Mouse (Mus musculus) megakaryocyte progenitor cell, adult 5-6 weeks (primary cell): Measurements from ENCODE around the gene Wdsub1. TPM values are rescaled to one million over a fixed set of nuclear protein-coding genes. Genes with fewer than 3 reads are reported as not detected.

ENCODE experiments used
- ATAC-seq: replicated peaks from 2 replicates; pipeline ENCODE4 v1.8.0; 2016; ENCODE audit warnings: mild to moderate bottlenecking, moderate TSS enrichment, inconsistent platforms; ENCODE audit not compliant: poor library complexity
- total RNA-seq, 2 experiments: library from RNA; stranded (forward) in 1 of 2; stranded (reverse) in 1 of 2; fragments of 157-497, 149-512 nt in 1 of 2; fragments of 200-1000 nt in 1 of 2; gene quantifications; 2 replicates each; pipeline versions ENCODE4 v1.2.3 to v1.2.4; 2015 to 2017

Gene Wdsub1
- total RNA-seq, 2 experiments from 2014 or later, result 9.3 to 12.2 TPM

DNA sequence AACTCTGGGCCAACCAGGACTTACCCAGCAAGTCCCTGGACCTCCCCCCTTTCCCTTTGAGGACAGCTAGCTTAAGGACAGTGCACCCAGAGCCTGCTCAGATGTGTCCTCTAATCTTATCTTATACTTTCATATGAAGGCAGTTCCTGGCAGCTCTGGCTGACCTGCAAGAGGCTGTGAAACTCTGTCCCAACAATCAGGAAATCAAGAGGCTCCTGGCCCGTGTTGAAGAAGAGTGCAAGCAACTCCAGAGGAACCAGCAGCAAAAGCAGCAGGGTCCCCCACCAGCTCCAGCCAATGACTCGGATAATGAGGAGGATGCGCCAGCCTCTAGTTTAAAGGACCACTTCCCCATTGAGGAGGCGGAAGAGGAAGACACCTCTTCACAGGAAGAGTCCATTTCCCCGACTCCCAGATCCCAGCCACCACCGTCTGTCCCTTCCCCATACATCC, 39.8 kb downstream of the Wdsub1 start:
- peak; percentile 58 for ATAC-seq

DNA sequence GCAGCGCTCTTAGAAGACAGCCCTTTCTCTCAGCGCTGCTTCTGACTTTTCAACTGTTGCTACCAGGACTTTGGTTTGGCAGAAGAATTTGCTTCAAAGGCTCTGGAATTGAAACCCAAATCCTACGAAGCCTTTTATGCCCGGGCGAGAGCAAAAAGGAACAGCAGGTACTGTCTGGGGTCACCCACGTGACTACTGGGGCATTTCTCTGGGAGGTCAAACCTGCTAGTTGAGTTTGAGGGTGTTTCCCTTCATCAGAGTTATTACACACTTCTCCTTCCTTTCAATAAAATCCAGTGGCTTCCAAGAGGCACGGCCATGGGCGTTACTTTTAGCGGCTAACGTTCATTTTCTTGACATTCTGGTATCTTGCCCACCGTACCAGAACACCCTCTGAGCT, 40.4 kb downstream of the Wdsub1 start:
- ATAC-seq, result no peak

DNA sequence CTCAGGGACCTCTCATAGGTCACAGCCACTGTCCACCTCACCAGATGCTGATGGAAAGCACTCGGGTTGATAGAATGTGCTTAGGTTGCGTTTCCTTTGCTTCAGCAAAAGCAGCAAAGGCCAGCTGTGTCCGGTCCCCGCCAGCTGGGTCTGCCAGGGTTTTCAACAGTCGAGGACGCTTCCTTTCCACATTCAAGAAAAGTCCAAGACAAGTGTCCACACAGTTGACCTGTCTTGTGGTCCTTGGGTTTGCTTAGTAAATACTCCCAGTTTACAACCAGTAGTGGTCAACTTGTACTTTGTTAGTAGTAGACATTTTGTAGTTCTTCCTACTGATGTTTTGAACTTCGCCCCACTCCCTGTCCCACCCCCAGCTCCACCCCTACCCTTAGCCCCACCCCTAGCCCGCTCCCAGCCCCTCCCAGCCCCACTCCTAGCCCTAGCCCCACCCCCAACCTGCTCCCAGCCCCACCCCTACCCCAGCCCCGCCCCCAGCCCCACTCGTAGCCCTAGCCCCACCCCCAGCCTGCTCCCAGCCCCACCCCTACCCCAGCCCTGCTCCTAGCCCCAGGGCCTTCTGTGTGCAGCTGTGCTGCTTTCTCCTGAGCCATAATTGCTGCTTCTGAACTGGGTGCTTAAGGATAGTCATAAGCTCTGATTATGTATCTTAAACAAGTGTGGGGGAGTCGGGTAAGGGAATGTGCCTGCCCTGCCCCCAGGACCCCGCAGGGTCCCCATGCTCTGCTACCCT, 41.0 kb downstream of the Wdsub1 start:
- peak; percentile 64 for ATAC-seq

DNA sequence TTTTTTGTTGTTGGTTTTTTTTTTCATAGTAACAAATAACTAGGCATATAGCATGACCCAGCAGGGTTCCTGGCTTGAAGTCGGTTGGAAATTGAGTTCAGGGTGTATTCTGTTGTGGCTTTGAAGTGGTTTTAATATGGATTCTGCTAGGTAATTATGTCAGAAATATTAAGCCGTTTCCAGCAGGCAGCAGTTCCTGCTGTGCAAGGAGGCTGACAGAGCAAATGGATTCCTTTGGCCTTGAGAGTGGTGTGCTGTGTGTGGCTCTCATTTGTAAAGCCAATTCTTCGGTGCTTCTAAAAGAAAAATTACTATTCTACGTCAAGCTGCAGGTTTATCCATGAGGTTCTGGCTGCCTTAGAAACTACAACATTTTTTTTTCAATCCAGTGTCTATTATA, 42.2 kb downstream of the Wdsub1 start:
- ATAC-seq, result no peak

DNA sequence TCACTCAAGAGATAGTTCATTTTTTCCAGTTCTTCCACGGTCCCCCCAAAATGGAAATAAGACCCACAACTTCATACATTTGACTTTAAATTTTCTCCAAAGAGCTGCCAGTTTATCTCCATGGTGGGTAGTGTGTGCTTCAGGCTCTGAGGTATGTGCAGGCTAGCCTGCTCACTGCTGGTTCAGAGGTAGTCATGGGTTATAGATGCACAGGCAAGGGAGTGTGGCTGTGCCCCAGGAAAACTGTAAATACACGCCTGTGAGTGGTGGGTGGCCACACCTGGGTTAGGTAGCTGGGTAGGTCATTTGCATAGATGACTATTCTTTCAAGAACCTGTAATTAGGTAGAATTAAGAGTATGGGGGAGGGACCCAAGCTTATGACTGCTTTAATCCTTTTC, 42.6 kb downstream of the Wdsub1 start:
- ATAC-seq, result no peak

DNA sequence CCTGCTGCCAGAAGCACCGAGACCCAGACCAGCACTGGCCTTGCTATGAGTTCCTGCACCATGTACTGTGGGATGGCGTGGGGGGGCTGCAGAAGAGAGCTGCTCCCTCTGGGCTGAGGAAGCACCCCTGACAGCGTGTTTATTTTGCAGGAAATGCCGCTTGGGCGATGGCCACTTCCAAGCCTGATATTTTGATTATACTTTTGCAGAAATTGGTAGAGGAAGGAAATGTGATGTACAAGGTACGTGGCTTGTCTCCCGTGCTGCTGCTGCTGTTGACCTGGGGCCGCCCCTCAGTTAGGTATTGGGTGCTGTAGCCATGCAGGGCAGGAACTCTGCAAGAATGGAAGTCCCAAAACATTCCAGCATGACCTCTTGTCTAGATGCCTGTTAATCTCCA, 43.6 kb downstream of the Wdsub1 start:
- ATAC-seq, result no peak

DNA sequence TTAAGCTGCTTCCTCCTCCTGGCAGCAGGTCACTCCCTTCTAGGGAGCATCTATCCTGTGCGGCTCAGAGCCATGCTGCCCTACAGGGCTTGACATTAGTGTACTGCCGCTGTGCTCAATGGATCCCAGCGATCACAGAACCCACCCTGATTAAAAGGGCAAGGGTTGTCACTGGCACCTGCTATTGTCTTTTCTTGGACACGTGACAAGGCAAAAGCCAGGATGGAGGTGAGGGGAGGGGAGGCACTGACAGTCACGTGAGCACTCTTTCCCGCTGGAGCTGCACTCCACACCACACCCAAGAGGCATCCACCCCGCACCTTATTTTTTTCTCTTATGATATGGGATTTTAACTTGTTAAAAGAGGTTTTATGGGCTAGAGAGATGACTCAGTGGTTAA, 50.6 kb downstream of the Wdsub1 start:
- ATAC-seq, result no peak

DNA sequence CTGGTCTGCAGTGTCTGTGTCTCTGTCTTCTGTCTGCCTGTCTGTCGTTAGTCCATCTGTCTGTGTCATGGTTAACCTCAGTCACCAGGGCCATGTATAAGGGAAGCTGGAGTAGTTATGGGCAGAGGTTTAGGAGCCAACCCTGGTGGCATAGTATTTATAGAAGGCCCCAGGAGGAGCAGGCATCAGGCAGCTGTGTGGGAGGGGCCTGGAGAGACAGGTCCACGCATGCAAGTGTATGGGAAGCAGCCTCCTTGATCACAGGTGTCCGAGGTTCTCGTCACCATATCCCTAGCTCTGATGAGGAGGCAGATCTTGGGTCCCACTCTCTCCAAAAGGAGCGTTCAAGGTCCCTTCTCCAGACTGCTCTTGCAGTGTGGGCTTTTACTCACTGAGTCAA, 51.5 kb downstream of the Wdsub1 start:
- no peak for ATAC-seq

DNA sequence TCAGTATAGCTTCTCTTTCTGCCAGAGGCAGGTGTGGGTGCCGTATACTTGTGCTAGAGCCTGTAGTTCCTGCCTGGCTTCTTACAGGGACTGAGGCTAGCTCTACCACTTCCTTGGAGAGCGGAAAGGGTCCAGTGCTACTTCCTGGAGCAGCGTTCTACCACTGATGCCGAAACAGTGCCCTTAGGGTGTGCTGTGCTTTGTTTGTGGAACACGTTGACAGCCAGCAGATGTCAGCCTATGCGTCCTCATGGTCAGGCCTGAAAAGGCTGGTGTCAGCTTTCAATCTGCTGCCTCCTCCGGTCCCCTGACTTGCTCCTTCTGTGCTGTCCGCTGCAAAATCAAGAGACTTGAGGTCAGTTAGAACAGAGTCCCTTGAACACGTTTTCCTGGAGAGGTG, 52.2 kb downstream of the Wdsub1 start:
- 0 out of 2 replicates have a peak, but pooled peaks have one; percentile 24 for ATAC-seq

DNA sequence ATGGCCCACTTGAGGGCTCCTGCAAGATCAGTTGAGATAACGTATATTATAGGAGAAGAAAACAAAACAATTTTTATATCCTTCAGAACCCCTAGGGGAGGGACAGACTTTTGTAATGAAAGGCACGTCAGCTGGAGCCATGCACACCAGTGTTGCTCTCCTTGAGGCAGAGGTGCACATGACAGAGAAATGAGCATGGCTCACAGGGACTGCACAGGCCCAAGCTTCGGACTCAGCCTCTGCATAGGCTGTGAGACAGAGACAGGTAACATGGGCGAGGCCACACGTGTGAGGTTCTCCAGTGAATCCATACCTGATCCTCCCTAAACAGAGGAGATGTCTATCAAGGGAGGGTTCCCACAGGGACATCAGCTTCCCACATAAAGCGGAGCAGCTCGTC, 52.7 kb downstream of the Wdsub1 start:
- ATAC-seq, result no peak

DNA sequence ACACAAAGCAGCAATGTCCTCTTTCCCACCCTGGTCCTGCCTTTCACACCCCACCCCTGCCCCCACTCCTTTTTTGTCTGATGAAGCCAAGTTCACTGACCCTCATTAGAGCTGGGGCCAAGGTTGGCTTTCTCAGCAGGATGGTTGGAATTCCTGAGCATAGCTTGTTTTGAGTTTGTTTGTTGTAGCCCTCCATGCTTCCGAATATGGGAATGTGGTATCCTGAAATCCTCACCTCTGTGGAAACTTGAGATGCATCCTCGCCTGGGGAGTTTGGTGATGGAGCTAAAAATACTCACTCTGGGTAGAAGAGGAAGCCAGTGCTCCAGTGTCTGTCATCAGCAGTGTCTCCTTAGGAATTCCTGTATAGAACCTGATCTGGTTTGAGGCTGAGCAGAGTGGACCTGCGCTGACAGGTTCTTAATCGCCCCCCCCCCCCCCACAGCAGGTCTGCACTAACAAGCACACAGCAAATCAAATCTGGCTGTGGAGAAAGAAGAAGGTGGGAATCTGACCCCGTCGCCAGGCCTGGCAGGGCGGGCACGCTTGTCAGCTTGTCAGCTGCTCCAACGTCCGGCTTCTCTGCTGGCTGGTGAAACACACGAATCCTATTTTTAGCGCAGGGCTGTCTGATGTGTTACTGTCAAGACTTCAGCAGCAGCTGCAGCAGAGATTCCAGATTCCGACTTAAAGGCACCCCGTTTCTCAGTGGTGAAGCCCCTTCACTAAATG, 53.4 kb downstream of the Wdsub1 start:
- ATAC-seq, result 0 out of 2 replicates have a peak, but pooled peaks have one; percentile 38

DNA sequence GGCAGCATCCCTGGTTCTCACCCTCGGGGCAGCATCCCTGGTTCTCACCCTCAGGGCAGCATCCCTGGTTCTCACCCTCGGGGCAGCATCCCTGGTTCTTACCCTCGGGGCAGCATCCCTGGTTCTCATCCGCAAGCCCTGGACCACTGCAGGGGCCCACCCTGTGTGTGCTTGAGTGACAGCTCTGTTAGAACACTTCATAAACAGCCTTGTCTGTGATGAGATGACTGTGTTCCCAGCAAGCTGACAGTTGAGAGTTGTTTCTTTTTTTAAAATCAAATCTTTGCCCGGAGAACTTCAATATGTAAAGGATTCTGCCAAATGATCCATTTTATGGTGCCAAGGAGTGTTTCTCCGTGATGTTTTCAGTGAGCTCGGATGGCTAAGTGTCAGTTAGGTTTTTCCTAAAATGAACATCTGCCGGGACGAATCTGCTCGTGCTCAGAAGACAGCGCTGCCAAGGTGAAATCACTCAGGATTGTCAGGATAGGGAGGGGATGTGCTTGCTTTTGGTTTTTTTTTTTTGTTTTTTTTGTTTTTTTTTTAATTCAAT, 54.2 kb downstream of the Wdsub1 start:
- ATAC-seq, result no peak

DNA sequence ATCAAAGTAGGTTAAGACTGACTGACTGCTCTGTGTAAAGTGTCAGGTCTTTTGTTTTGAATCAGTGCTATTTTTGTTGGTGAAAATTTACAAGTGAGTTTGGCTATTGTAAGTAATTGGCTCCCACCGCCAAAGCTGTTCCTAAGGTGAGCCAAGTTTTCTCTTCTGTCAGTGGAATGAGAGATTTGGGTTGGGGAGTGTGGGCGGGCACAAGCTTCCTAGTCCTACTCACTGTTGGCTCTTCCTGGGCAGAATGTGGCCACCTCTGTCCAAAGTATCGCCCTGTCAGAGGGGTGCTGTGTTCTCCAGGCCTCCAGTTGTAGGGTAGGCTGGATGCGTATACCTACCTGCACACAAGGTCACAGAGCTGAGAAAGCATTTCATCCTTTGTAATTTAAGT, 57.0 kb downstream of the Wdsub1 start:
- no peak for ATAC-seq

DNA sequence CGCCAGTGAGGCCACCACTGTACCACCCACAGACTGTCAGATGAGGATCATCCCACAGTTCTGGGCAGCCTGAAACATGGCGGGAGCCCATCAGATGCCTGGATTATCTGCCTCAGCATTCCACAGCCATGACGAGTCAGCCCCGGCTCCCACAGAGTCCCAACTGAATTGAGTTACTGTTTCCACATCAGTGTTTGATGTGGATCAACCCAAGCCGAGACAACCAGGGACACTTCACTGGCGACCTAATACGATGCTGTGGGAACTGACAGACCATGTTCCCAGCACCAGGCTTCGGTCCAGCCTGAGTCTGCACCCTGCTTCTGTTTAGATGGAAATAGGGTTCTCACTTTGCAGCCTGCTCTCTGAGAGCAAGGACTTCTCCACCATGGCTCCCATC, 58.1 kb downstream of the Wdsub1 start:
- no peak for ATAC-seq

DNA sequence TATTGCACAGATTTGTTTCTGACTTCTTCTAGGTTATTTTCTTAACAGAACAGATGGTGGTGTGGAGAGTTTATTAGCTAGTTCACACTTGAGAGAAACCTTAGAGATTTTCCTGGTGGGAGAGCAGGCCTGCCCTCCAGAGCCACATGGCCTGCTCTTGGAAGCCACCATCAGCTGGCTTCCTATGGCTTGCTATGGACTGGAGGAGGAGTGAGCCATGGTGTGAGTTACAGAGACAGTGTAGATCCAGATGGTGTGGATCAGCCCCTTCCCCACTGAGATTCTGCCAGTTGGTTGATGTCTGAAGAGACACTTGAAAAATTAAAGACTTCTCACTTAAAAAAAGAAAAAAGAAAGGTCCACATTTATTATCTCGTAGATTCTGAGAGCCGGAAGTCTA, 61.3 kb downstream of the Wdsub1 start:
- no peak for ATAC-seq

DNA sequence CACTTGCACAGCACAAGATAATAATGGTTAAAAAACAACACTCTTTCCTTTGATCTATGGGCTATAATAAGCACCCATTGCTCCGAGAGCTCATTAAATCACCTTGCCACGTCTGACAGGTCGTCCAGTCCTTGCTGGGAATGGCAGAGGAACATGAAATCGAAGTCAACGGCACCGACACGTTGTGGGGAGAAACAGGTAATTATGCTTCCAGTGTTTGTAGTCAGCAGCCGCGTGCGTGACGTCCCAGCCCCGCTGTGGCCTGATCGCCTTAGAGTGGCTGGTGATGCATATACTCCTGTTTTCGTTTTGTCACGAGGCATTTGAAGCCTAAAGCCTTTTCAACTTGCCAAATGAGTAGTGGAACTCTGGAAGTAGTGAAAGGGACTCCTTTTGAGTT, 62.3 kb downstream of the Wdsub1 start:
- no peak for ATAC-seq

DNA sequence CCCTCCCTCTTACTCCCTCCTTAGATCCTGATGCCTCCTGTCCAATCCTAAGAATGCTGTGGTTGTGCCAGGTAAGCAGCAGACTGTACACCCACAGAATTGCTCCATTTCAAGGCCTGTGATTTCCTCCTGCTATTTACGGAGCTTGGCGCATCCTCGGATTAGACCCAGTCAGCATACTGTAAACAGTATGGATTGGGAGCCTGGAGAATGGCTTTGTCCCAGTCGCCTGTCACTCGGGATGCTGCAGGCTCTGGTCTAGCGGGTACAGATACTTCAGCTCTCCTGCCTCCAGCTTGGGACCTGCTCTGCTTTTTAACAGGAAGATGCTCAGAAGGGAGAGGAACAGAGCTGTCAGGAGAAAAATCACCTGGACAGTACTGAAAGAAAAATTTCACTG, 63.0 kb downstream of the Wdsub1 start:
- no peak for ATAC-seq

DNA sequence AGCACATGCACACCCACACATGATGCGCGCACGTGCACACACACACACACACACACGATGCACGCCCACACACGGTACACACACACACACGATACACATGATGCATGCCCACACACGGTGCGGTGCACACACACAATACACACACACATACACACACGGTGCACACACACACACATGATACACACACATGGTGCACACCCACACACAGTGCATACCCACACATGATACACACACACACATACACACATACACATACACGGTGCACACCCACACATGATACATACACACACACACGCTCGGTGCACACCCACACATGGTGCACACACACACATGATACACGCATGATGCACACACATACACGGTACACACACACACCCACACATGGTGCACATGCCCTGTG, 63.7 kb downstream of the Wdsub1 start:
- ATAC-seq, result 0 out of 2 replicates have a peak, but pooled peaks have one; percentile 18

DNA sequence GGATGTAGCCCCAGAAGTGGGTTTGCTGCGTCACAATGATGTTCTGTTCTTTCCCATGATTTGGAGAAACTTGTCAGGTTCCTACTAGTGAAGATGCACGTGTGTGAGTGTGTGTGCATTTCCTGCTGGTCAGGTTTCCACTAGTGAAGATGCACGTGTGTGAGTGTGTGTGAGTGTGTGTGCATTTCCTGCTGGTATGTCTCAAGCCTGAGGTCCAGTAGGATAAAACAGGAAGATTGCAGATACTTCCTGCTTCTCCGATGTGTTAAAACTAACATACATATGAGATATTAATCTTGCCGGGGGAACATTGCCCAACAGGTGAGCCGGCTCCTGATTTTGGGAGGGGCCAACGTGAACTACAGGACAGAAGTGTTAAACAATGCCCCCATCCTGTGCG, 67.4 kb downstream of the Wdsub1 start:
- ATAC-seq, result peak; percentile 68

DNA sequence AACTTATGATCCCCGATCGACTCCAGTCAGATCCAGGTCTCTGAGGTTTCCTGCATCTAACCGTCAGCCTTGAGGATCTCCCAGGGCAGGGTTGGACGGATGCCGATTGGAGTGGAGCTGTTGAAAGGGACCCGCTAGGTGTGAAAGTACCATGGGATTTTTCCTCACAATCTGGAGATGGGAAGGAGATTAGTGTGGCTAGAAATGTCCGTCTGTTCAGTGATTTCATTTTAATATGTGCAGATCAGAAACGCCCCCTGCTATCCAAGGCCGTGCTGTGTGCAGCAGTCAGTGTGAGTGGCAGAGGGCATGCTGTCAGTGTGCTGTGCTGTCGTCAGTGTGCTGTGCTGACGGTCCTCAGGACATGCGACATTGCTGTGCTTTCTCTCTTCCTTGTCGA, 68.9 kb downstream of the Wdsub1 start:
- no peak for ATAC-seq

DNA sequence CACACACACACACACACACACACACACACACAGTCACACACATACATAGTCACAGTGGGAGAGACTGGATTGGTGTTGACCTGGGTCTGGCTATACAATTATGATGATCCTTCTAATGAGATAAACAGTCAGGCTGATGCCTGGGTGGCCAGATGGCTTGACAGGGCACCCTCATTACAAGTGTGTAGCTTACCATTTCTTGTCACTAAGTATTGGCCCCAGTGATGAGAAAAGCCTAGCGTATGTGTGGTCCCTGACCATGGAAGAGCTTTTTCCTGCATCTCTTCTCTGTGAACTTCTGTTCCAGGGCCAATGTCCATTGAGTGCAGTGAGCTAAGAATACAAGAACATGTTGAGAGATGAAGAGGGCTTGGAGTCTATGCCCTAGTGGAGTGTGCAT, 69.8 kb downstream of the Wdsub1 start:
- ATAC-seq, result no peak

DNA sequence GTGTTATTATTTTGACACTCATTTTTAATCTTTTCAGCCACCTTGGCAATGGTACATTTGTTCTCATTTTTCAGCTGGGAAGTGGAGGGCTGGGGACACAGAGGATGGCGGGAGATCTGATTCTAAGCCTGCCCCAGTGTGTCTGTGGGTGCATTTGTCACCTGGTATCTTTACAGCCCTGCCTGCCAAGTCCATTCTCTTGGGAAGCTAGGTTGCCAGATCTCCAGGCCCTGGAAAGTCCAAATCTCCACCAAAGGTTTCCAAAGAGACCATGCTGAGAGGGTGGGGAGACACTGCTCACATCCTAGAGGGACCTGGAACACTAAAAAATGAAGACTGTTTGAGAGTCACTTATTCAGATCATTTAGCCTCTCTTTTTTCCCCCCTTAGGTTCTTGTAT, 71.1 kb downstream of the Wdsub1 start:
- ATAC-seq, result no peak
